Mouse (Mus musculus): Measurements from ENCODE around the gene Trim72. TPM values are rescaled to one million over a fixed set of nuclear protein-coding genes. Genes with fewer than 3 reads are reported as not detected.

Trim72 gene
- total and polyA plus RNA-seq, 2 experiments from 2014 or later, result 0.43 TPM; not detected in 1

DNA sequence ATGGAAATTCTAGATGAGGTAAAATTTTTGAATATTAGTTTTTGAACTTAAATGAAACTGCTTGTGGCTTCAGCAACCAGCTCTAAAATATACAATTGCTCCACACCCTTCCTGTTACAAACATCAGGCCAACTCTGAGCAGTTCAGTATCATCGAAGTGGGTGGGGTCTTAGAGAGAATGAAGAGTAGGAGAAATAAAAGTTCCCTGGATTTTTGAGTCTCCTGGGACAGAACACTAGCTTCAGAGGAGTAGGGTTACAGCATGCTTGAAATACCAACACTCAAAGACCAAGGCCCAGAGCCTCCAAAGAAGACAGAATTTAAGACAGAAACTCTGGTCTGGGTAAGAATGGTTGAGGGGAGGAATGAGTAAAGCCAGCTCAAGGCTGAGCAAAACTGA is 4.3 kb upstream of the Trim72 start:
- WGBS, result 87% methylated on average over 1 of the region's 1 CpGs
- Histone ChIP-seq H3K27me3 (ENCODE audit: insufficient read depth, low read length) (no peaks in the 10 kb centered on the region), H3K4me3 (ENCODE audit: low read depth, low read length) (no peak overlapping the region), H3K36me3 (ENCODE audit: insufficient read depth) (no peaks in the 10 kb centered on the region), H3K27ac (ENCODE audit: low read depth, low read length) (no peak overlapping the region), H3K9me3 (ENCODE audit: low read length) (no peaks in the 10 kb centered on the region), H3K4me1 (ENCODE audit: insufficient read depth) (no peaks in the 10 kb centered on the region), H3K4me2 (ENCODE audit: low read depth) (no peak overlapping the region), H3K9ac (no peak overlapping the region)
- no peak for DNase-seq
- no peak for TF ChIP-seq CTCF (IDR thresholded peaks at IDR 0.05; ENCODE audit: low read depth)
- no peak for ATAC-seq

DNA sequence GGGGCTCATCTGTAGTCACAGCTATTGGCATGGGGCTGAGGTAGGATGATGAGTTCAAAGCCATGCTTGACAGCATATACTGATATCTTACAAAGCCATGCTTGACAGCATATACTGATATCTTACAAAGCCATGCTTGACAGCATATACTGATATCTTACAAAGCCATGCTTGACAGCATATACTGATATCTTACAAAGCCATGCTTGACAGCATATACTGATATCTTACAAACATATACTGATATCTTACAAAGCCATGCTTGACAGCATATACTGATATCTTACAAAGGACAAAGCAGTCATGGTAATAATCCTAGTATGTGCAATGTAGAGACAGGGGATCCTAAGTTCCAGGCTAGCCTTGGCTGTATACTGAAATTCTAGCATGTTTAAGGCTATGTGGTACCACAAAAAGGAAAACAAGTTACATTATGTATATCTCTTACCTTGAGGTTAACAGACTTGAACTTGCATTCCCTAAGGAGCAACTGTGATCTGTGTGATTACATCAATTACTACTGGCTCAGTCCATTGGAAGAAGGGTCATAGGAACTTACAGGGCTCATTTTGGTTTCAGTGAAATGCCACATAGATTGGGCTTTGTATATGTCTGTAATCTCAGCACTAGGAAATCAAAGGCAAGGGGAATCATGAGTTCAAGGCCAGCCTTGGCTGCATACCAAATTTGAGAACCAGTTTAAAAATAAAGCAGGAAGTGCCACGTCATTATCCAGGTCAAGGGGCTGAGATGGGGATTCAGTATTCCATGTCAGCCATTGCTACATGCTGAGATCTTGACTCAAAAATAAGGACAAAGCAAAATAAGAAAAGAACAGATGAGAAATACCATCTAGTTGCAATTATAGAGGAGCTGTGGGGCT is 3.4 kb upstream of the Trim72 start:
- Histone ChIP-seq H3K36me3 (ENCODE audit: insufficient read depth) (no peaks in the 10 kb centered on the region), H3K9me3 (ENCODE audit: low read length) (no peaks in the 10 kb centered on the region), H3K4me2 (ENCODE audit: low read depth) (no peak overlapping the region), H3K27ac (ENCODE audit: low read depth, low read length) (no peak overlapping the region), H3K4me3 (ENCODE audit: low read depth, low read length) (no peak overlapping the region), H3K9ac (no peak overlapping the region), H3K27me3 (ENCODE audit: insufficient read depth, low read length) (no peaks in the 10 kb centered on the region), H3K4me1 (ENCODE audit: insufficient read depth) (no peaks in the 10 kb centered on the region)
- DNase-seq (no peak), ATAC-seq (no peak)
- TF ChIP-seq CTCF (IDR thresholded peaks at IDR 0.05; ENCODE audit: low read depth), result no peak
- 55% methylated on average over 1 of the region's 1 CpGs for WGBS

GRCm38 (mm10) chr7:128003098-128003497 is 651 bp upstream of the Trim72 start:
- no peak for TF ChIP-seq CTCF (IDR thresholded peaks at IDR 0.05; ENCODE audit: low read depth)
- no peak overlapping the region for H3K4me3 ChIP-seq (ENCODE audit: low read depth, low read length)
- H3K9ac ChIP-seq, result no peak overlapping the region
- 85% methylated on average over 6 of the region's 6 CpGs for WGBS
- H3K4me2 ChIP-seq (ENCODE audit: low read depth), result no peak overlapping the region
- H3K4me1 ChIP-seq (ENCODE audit: insufficient read depth), result no peaks in the 10 kb centered on the region
- no peaks in the 10 kb centered on the region for H3K36me3 ChIP-seq (ENCODE audit: insufficient read depth)
- no peaks in the 10 kb centered on the region for H3K9me3 ChIP-seq (ENCODE audit: low read length)
- no peak overlapping the region for H3K27ac ChIP-seq (ENCODE audit: low read depth, low read length)
- no peaks in the 10 kb centered on the region for H3K27me3 ChIP-seq (ENCODE audit: insufficient read depth, low read length)
- ATAC-seq (no peak), DNase-seq (no peak)

DNA sequence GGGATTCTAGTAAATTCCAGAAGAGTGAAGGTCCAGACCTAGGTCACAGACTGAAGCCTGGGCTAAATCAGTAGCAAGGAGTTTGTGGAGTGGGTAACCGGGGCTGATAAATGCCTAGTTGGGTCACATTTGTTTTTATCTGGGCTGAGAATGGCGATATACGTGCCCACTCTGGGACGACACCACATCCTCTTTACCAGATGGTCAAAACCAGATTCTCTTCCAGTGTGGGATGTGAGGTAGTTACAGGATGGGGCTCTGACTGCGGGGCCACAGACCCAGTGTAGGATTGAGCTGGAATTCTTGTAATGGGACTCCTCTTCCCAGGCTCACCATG is 369 bp downstream of the Trim72 start:
- H3K4me1 ChIP-seq (ENCODE audit: insufficient read depth), result no peaks in the 10 kb centered on the region
- TF ChIP-seq CTCF (IDR thresholded peaks at IDR 0.05; ENCODE audit: low read depth), result no peak
- WGBS, result 69% methylated on average over 5 of the region's 5 CpGs
- no peak overlapping the region for H3K27ac ChIP-seq (ENCODE audit: low read depth, low read length)
- H3K9me3 ChIP-seq (ENCODE audit: low read length), result no peaks in the 10 kb centered on the region
- H3K27me3 ChIP-seq (ENCODE audit: insufficient read depth, low read length), result no peaks in the 10 kb centered on the region
- no peak overlapping the region for H3K9ac ChIP-seq
- DNase-seq (no peak), ATAC-seq (no peak)
- H3K36me3 ChIP-seq (ENCODE audit: insufficient read depth), result no peaks in the 10 kb centered on the region
- H3K4me3 ChIP-seq (ENCODE audit: low read depth, low read length), result no peak overlapping the region
- H3K4me2 ChIP-seq (ENCODE audit: low read depth), result no peak overlapping the region

DNA sequence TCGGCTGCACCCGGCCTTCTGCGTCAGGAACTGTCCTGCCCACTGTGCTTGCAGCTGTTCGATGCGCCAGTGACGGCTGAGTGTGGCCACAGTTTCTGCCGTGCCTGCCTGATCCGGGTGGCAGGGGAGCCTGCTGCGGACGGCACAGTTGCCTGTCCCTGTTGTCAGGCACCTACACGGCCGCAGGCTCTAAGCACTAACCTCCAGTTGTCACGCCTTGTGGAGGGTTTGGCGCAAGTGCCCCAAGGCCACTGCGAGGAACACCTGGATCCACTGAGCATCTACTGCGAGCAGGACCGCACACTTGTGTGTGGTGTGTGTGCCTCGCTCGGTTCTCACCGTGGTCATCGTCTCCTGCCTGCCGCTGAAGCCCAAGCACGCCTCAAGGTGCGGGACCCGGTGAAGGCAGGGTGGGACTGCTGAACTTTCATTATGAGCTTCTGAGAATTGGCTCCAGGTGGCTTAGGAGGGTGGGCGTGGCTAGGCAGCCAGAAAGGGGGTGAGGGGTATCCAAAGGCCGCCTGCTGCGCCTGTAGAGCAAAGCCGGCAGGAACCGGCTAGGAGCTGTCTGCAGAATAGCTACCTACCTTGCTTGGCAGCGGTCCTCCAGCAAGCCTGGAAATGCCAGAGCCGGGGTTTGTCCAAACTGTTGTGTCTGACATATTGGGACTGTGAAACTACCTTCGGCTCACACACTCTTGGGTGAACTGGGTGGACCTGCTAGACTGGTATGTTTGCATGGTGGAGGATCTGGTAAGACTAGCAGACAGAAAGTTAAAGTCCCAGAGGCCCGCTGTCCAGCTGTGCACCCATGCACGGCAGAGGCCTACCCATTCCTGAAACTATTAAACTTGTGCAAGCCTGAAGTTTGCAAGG is 976 bp downstream of the Trim72 start:
- Histone ChIP-seq H3K4me2 (ENCODE audit: low read depth) (no peak overlapping the region), H3K9ac (no peak overlapping the region), H3K27ac (ENCODE audit: low read depth, low read length) (no peak overlapping the region), H3K4me1 (ENCODE audit: insufficient read depth) (no peaks in the 10 kb centered on the region), H3K4me3 (ENCODE audit: low read depth, low read length) (no peak overlapping the region), H3K27me3 (ENCODE audit: insufficient read depth, low read length) (no peaks in the 10 kb centered on the region), H3K36me3 (ENCODE audit: insufficient read depth) (no peaks in the 10 kb centered on the region), H3K9me3 (ENCODE audit: low read length) (no peaks in the 10 kb centered on the region)
- no peak for DNase-seq
- ATAC-seq, result no peak
- WGBS, result 28% methylated on average over 35 of the region's 35 CpGs
- TF ChIP-seq CTCF (IDR thresholded peaks at IDR 0.05; ENCODE audit: low read depth), result no peak

DNA sequence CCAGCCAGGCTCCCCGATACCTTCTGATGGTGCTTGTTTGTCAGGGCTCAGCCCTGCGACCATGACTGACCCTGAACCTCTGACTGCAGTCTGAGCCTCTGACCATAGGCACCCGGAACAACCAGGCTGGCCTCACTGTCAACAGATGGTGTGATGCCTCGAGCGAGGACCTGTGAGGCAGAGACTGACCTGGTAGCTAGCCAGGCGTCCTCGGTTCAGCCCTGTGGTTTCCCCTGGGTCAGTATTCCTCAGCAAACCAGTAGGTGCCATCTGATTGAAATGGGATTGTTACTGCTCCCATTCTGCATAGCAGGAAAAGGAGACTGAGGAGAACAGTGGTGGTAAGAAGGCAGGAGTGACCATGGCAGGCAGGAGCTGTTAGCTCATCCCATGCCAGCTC is 2.4 kb downstream of the Trim72 start:
- TF ChIP-seq CTCF (IDR thresholded peaks at IDR 0.05; ENCODE audit: low read depth), result no peak
- WGBS, result 87% methylated on average over 7 of the region's 7 CpGs
- DNase-seq (no peak), ATAC-seq (no peak)
- Histone ChIP-seq H3K36me3 (ENCODE audit: insufficient read depth) (no peaks in the 10 kb centered on the region), H3K9me3 (ENCODE audit: low read length) (no peaks in the 10 kb centered on the region), H3K4me3 (ENCODE audit: low read depth, low read length) (no peak overlapping the region), H3K9ac (no peak overlapping the region), H3K27me3 (ENCODE audit: insufficient read depth, low read length) (no peaks in the 10 kb centered on the region), H3K27ac (ENCODE audit: low read depth, low read length) (no peak overlapping the region), H3K4me1 (ENCODE audit: insufficient read depth) (no peaks in the 10 kb centered on the region), H3K4me2 (ENCODE audit: low read depth) (no peak overlapping the region)
